Mouse (Mus musculus) midbrain, postnatal 0 days (tissue): ENCODE data around the gene Hoxd3. TPM values are rescaled to one million over a fixed set of nuclear protein-coding genes. Genes with fewer than 3 reads are reported as not detected.

Experiments used
- ATAC-seq: fragments of 200-750 bp; cut with Nextera tagmentation; 2 replicates; pipeline ENCODE4 v1.8.0; 2017; ENCODE audit warnings: moderate number of reproducible peaks, mild to moderate bottlenecking, moderate TSS enrichment, moderate library complexity; ENCODE audit not compliant: low FRiP score
- DNase-seq: peaks from one replicate; pipeline ENCODE4 v3.0.0-alpha.2; 2015; ENCODE audit warnings: low spot score
- H3K27ac ChIP-seq: fragments of 300-500 bp; sonication (generic); 2 replicates; pipeline ENCODE4 v1.5.1; 2014; ENCODE audit warnings: low read depth, mild to moderate bottlenecking, low read length, mixed read lengths
- H3K27me3 ChIP-seq: fragments of 300-500 bp; sonication (generic); 2 replicates; pipeline ENCODE4 v1.6.1; 2014; ENCODE audit warnings: low read length, control low read depth, mixed read lengths; ENCODE audit not compliant: insufficient read depth
- H3K36me3 ChIP-seq: fragments of 300-500 bp; sonication (generic); 2 replicates; pipeline ENCODE4 v1.6.1; 2014; ENCODE audit warnings: low read length, control low read depth, mixed read lengths; ENCODE audit not compliant: insufficient read depth
- H3K4me1 ChIP-seq: fragments of 300-500 bp; sonication (generic); 2 replicates; pipeline ENCODE4 v1.6.1; 2014; ENCODE audit warnings: mild to moderate bottlenecking, control low read depth, antibody characterized with exemption, low read length, mixed read lengths; ENCODE audit not compliant: insufficient read depth
- H3K4me2 ChIP-seq: fragments of 300-500 bp; sonication (generic); 2 replicates; pipeline ENCODE4 v1.6.1; 2014; ENCODE audit warnings: low read depth, mild to moderate bottlenecking, low read length, mixed read lengths; ENCODE audit not compliant: poor library complexity, severe bottlenecking
- H3K4me3 ChIP-seq: fragments of 300-500 bp; sonication (generic); 2 replicates; pipeline ENCODE4 v1.5.1; 2014; ENCODE audit warnings: low read depth, mild to moderate bottlenecking, low read length, moderate library complexity
- H3K9ac ChIP-seq: fragments of 300-500 bp; sonication (generic); replicated peaks from 2 replicates; pipeline ENCODE4 v1.6.1; 2014; ENCODE audit warnings: mild to moderate bottlenecking, low read length, moderate library complexity, mixed read lengths; ENCODE audit not compliant: poor library complexity, severe bottlenecking
- H3K9me3 ChIP-seq: fragments of 300-500 bp; sonication (generic); 2 replicates; pipeline ENCODE4 v1.6.1; 2016; ENCODE audit warnings: low read length, control low read depth
- CTCF ChIP-seq: IDR thresholded peaks from 2 replicates; pipeline ENCODE4 v1.5.1; 2016; ENCODE audit warnings: antibody characterized with exemption, mild to moderate bottlenecking
- WGBS: fragments of 180-500 bp; shearing (Covaris S2); extraction: QIAGEN DNeasy Blood & Tissue Kit; methylation state at CpG from one replicate; pipeline ENCODE4 v1.1.7; 2014; 5-methylcytosine and 5-hydroxymethylcytosine counted together
- polyA plus RNA-seq: library from polyadenylated mRNA; unstranded; fragments of >200 nt; fragmentation: Nextera tagmentation; extraction: Ambion mirVana; gene quantifications from 2 replicates; pipeline ENCODE4 v1.2.1, GENCODE M21; 2015
- total RNA-seq: library from RNA; depleted of rRNA; stranded (reverse); fragments of >200 nt; gene quantifications from 2 replicates; pipeline ENCODE4 v1.2.3, GENCODE M21; 2014

Gene Hoxd3
- total and polyA plus RNA-seq, 2 experiments from 2014 or later, result 11.6 TPM; not detected in 1

GRCm38 (mm10) chr2:74672481-74673362, 39.0 kb upstream of the Hoxd3 start:
- Histone ChIP-seq H3K4me3 (peak overlapping the region; percentile 15; the same call in 1 of the 2 replicates), H3K9ac (no peak overlapping the region), H3K36me3 (no peaks in the 10 kb centered on the region), H3K27ac (no peak overlapping the region), H3K4me1 (peaks cover 3% of the 10 kb centered on the region; the same call in 1 of the 2 replicates), H3K27me3 (peaks cover 90% of the 10 kb centered on the region), H3K9me3 (no peaks in the 10 kb centered on the region), H3K4me2 (peak overlapping the region; percentile 40)
- WGBS, result under 1% methylated on average over 40 of the region's 40 CpGs
- ATAC-seq (peak; percentile 34; the same call in 1 of the 2 replicates), DNase-seq (peak; percentile 70)
- TF ChIP-seq CTCF, result peak; percentile 77

- H3K27ac ChIP-seq, result no peak overlapping the region
- WGBS, result under 1% methylated on average over 24 of the region's 24 CpGs
- no peak for TF ChIP-seq CTCF
- ATAC-seq, result no peak
- H3K9me3 ChIP-seq, result no peaks in the 10 kb centered on the region
- H3K36me3 ChIP-seq, result no peaks in the 10 kb centered on the region
- H3K9ac ChIP-seq, result no peak overlapping the region
- H3K4me3 ChIP-seq, result no peak overlapping the region
- H3K27me3 ChIP-seq, result peaks cover 90% of the 10 kb centered on the region
- DNase-seq, result no peak
- no peak overlapping the region for H3K4me2 ChIP-seq
- no peaks in the 10 kb centered on the region for H3K4me1 ChIP-seq
Observed at GRCm38 (mm10) chr2:74673835-74674425, 37.8 kb upstream of the Hoxd3 start.

GRCm38 (mm10) chr2:74674881-74675665, 36.7 kb upstream of the Hoxd3 start, which contains the start of gene Hoxd12:
TSS of gene Hoxd12 (plus strand) at chr2:74675013.
- ATAC-seq, result peak; percentile 10; the same call in 1 of the 2 replicates
- H3K4me3 ChIP-seq, result no peak within 1 kb of the TSS
- H3K4me1 ChIP-seq, result no peaks in the 10 kb centered on the region
- no peak within 1 kb of the TSS for H3K9ac ChIP-seq
- DNase-seq, result no peak
- H3K9me3 ChIP-seq, result no peaks in the 10 kb centered on the region
- peaks cover 90% of the 10 kb centered on the region for H3K27me3 ChIP-seq
- WGBS, result 3% methylated on average over 47 of the region's 47 CpGs
- no peaks in the 10 kb centered on the region for H3K36me3 ChIP-seq
- no peak within 1 kb of the TSS for H3K27ac ChIP-seq
- no peak for TF ChIP-seq CTCF
- no peak within 1 kb of the TSS for H3K4me2 ChIP-seq

GRCm38 (mm10) chr2:74675666-74676282, 36.0 kb upstream of the Hoxd3 start:
- Histone ChIP-seq H3K36me3 (no peaks in the 10 kb centered on the region), H3K4me1 (no peaks in the 10 kb centered on the region), H3K9ac (no peak overlapping the region), H3K27me3 (peaks cover 93% of the 10 kb centered on the region), H3K27ac (no peak overlapping the region), H3K9me3 (no peaks in the 10 kb centered on the region), H3K4me3 (no peak overlapping the region), H3K4me2 (no peak overlapping the region)
- WGBS, result 3% methylated on average over 24 of the region's 24 CpGs
- DNase-seq, result no peak
- TF ChIP-seq CTCF, result no peak
- no peak for ATAC-seq

GRCm38 (mm10) chr2:74676376-74677052, 35.2 kb upstream of the Hoxd3 start:
- no peak for DNase-seq
- no peak for ATAC-seq
- Histone ChIP-seq H3K4me2 (no peak overlapping the region), H3K4me1 (no peaks in the 10 kb centered on the region), H3K36me3 (no peaks in the 10 kb centered on the region), H3K9me3 (no peaks in the 10 kb centered on the region), H3K4me3 (no peak overlapping the region), H3K9ac (no peak overlapping the region), H3K27ac (no peak overlapping the region), H3K27me3 (peaks cover 98% of the 10 kb centered on the region)
- TF ChIP-seq CTCF, result no peak
- WGBS, result 1% methylated on average over 9 of the region's 9 CpGs
